ENCODE assay signal across 15 mouse cellular contexts in genomic region chr13:76410665-76411064, GRCm38 (mm10). TPM values are rescaled to one million over a fixed set of nuclear protein-coding genes. Genes with fewer than 3 reads are reported as not detected.
DNase-seq lines count a peak whose midpoint lies in the region; ATAC-seq and TF ChIP-seq lines count a peak whose summit lies in the region.
"Had no signal": no experiment of that assay in that cellular context is flagged by ENCODE, and none has a peak within 500 bp of the region (broad histone marks: within the 10 kb centered on the region; RNA-seq: fewer than 3 reads in every experiment).

No protein-coding gene starts in this region.

- no peaks in the 10 kb centered on the region for H3K9me3 ChIP-seq in forebrain, postnatal 0 days (ENCODE audit: low read length)
- H3K9me3 ChIP-seq in forebrain, embryonic 16.5 days (ENCODE audit: control insufficient read depth, low read length): no peaks in the 10 kb centered on the region
- no peaks in the 10 kb centered on the region for H3K9me3 ChIP-seq in hindbrain, embryonic 10.5 days
- H3K9me3 ChIP-seq: intestine, embryonic 15.5 days; liver, embryonic 12.5 days had no signal

- WGBS in forebrain, postnatal 0 days: 63% methylated on average over 1 of the region's 1 CpGs
- WGBS in forebrain, embryonic 16.5 days: 86% methylated on average over 1 of the region's 1 CpGs
- WGBS in hindbrain, embryonic 10.5 days: 91% methylated on average over 1 of the region's 1 CpGs

- H3K4me3 ChIP-seq in forebrain, postnatal 0 days (ENCODE audit: low read depth, low read length): no peak overlapping the region
- no peak overlapping the region for H3K4me3 ChIP-seq in forebrain, embryonic 16.5 days (replicated peaks; ENCODE audit: low read length)
- H3K4me3 ChIP-seq in hindbrain, embryonic 10.5 days: no peak overlapping the region
- H3K4me3 ChIP-seq: intestine, embryonic 15.5 days; liver, embryonic 12.5 days; megakaryocyte, embryonic 14.5 days had no signal

- no peak overlapping the region for H3K27ac ChIP-seq in forebrain, postnatal 0 days (ENCODE audit: low read depth, low read length)
- no peak overlapping the region for H3K27ac ChIP-seq in forebrain, embryonic 16.5 days (ENCODE audit: low read length)
- H3K27ac ChIP-seq in hindbrain, embryonic 10.5 days: no peak overlapping the region
- H3K27ac ChIP-seq: intestine, embryonic 15.5 days; liver, embryonic 12.5 days had no signal

- DNase-seq in forebrain, postnatal 0 days: no peak
- DNase-seq in layer of hippocampus, adult 11-12 months (ENCODE audit: low spot score): peak; percentile 40
- DNase-seq in layer of hippocampus, postnatal 25 days (ENCODE audit: extremely low spot score in 1 of 2, low spot score in 1 of 2): no peak
- peak; percentile 63 for DNase-seq in brain, adult 2 months (ENCODE audit: low read depth, low spot score)
- peak; percentile 30 for DNase-seq in lung, postnatal 36 days
- no peak for DNase-seq in hindbrain, embryonic 10.5 days (ENCODE audit: low spot score)
- no peak for DNase-seq in cerebellum, postnatal 10 days
- DNase-seq: cerebellum, adult 2 months; embryo, embryonic 11 days; kidney, postnatal 36 days; spleen, adult 18-20 months had no signal

- H3K4me2 ChIP-seq in forebrain, postnatal 0 days (ENCODE audit: low read depth): no peak overlapping the region
- no peak overlapping the region for H3K4me2 ChIP-seq in forebrain, embryonic 16.5 days (ENCODE audit: low read length)
- H3K4me2 ChIP-seq: intestine, embryonic 15.5 days; liver, embryonic 12.5 days had no signal

- H3K4me1 ChIP-seq in forebrain, postnatal 0 days (ENCODE audit: insufficient read depth): no peaks in the 10 kb centered on the region
- H3K4me1 ChIP-seq in forebrain, embryonic 16.5 days (replicated peaks; ENCODE audit: control insufficient read depth, insufficient read depth, low read length): no peaks in the 10 kb centered on the region
- no peaks in the 10 kb centered on the region for H3K4me1 ChIP-seq in hindbrain, embryonic 10.5 days (replicated peaks)
- H3K4me1 ChIP-seq: intestine, embryonic 15.5 days; liver, embryonic 12.5 days had no signal

- no peak overlapping the region for H3K9ac ChIP-seq in forebrain, postnatal 0 days
- H3K9ac ChIP-seq in forebrain, embryonic 16.5 days (replicated peaks; ENCODE audit: low read depth, low read length): no peak overlapping the region
- H3K9ac ChIP-seq: intestine, embryonic 15.5 days; liver, embryonic 12.5 days had no signal

- H3K36me3 ChIP-seq in forebrain, postnatal 0 days (ENCODE audit: insufficient read depth): no peaks in the 10 kb centered on the region
- H3K36me3 ChIP-seq in forebrain, embryonic 16.5 days (ENCODE audit: control insufficient read depth, insufficient read depth): no peaks in the 10 kb centered on the region
- H3K36me3 ChIP-seq in hindbrain, embryonic 10.5 days: no peaks in the 10 kb centered on the region
- H3K36me3 ChIP-seq: intestine, embryonic 15.5 days; liver, embryonic 12.5 days had no signal

- H3K27me3 ChIP-seq in forebrain, postnatal 0 days (ENCODE audit: insufficient read depth, low read length): no peaks in the 10 kb centered on the region
- no peaks in the 10 kb centered on the region for H3K27me3 ChIP-seq in forebrain, embryonic 16.5 days (replicated peaks; ENCODE audit: control insufficient read depth, insufficient read depth, low read length)
- no peaks in the 10 kb centered on the region for H3K27me3 ChIP-seq in hindbrain, embryonic 10.5 days (ENCODE audit: insufficient read depth, poor library complexity, severe bottlenecking)
- H3K27me3 ChIP-seq: intestine, embryonic 15.5 days; liver, embryonic 12.5 days; megakaryocyte, embryonic 14.5 days had no signal

- TF ChIP-seq CTCF in forebrain, postnatal 0 days (IDR thresholded peaks at IDR 0.05; ENCODE audit: low read depth): no peak

- peak; percentile 61 for ATAC-seq in forebrain, postnatal 0 days
- ATAC-seq in forebrain, embryonic 16.5 days: no peak
- ATAC-seq: intestine, embryonic 15.5 days; liver, embryonic 12.5 days had no signal

RNA-seq across cellular contexts. Expression of gene Mctp1, which starts 26.3 kb away (rescaled TPM):
- total RNA-seq in forebrain, postnatal 0 days (2014; rRNA removed): 13.5 and 17.9 TPM in 2 replicates
- polyA plus RNA-seq in forebrain, postnatal 0 days (2015; fragmentation: Nextera tagmentation; extraction: Ambion mirVana): 6.6 and 7.2 TPM in 2 replicates
- polyA plus RNA-seq in forebrain, embryonic 16.5 days (2015; fragmentation: Nextera tagmentation; extraction: Ambion mirVana): 5.9 and 8.0 TPM in 2 replicates
- 10 to 100 TPM; 52.7 to 55.0 TPM for total RNA-seq in layer of hippocampus, postnatal 25 days (2021)
- 2.3 and 3.6 TPM in 2 replicates for polyA plus RNA-seq in hindbrain, embryonic 10.5 days (2016; fragmentation: Nextera tagmentation; extraction: Ambion mirVana)

Comparison
In these comparisons a context has a peak if more than half of its experiments do, and no peak if none do; other contexts are left out.
1. DNase-seq: peak in layer of hippocampus, adult 11-12 months (single experiment), brain, adult 2 months (single experiment) and lung, postnatal 36 days (single experiment); none in forebrain, postnatal 0 days (single experiment), layer of hippocampus, postnatal 25 days (0 of 2), hindbrain, embryonic 10.5 days (single experiment) and cerebellum, postnatal 10 days (0 of 2).